Mouse (Mus musculus) liver, postnatal 0 days (tissue): ENCODE measurements around the gene Gse1. TPM values are rescaled to one million over a fixed set of nuclear protein-coding genes. Genes with fewer than 3 reads are reported as not detected.

Experiments
- ATAC-seq: fragments of 200-750 bp; cut with Nextera tagmentation; 2 replicates; pipeline ENCODE4 v1.8.0; 2017; ENCODE audit warnings: mild to moderate bottlenecking, moderate library complexity
- DNase-seq: peaks from one replicate; pipeline ENCODE4 v3.0.0-alpha.2; 2016
- H3K27ac ChIP-seq: fragments of 300-500 bp; sonication (generic); 2 replicates; pipeline ENCODE4 v1.5.1; 2014; ENCODE audit warnings: antibody characterized with exemption, moderate library complexity, mild to moderate bottlenecking, low read depth
- H3K27me3 ChIP-seq: fragments of 300-500 bp; sonication (generic); 2 replicates; pipeline ENCODE4 v1.6.1; 2014; ENCODE audit warnings: low read length, control low read depth, mixed read lengths; ENCODE audit not compliant: insufficient read depth
- H3K36me3 ChIP-seq: fragments of 300-500 bp; sonication (generic); replicated peaks from 2 replicates; pipeline ENCODE4 v1.6.1; 2014; ENCODE audit warnings: mild to moderate bottlenecking, control low read depth, low read length, moderate library complexity, mixed read lengths; ENCODE audit not compliant: insufficient read depth
- H3K4me1 ChIP-seq: fragments of 300-500 bp; sonication (generic); 2 replicates; pipeline ENCODE4 v1.6.1; 2014; ENCODE audit warnings: antibody characterized with exemption, mild to moderate bottlenecking, control low read depth; ENCODE audit not compliant: insufficient read depth
- H3K4me2 ChIP-seq: fragments of 300-500 bp; sonication (generic); 2 replicates; pipeline ENCODE4 v1.6.1; 2014; ENCODE audit warnings: low read depth, mild to moderate bottlenecking, low read length, moderate library complexity, mixed read lengths
- H3K4me3 ChIP-seq: fragments of 300-500 bp; sonication (generic); 2 replicates; pipeline ENCODE4 v1.5.1; 2014; ENCODE audit warnings: low read depth, low read length
- H3K9ac ChIP-seq: fragments of 300-500 bp; sonication (generic); replicated peaks from 2 replicates; pipeline ENCODE4 v1.6.1; 2014; ENCODE audit warnings: mild to moderate bottlenecking, moderate library complexity
- H3K9me3 ChIP-seq: fragments of 300-500 bp; sonication (generic); 2 replicates; pipeline ENCODE4 v1.6.1; 2016; ENCODE audit warnings: mild to moderate bottlenecking, control low read depth, low read length, mixed read lengths
- CTCF ChIP-seq: sonication (generic); IDR thresholded peaks from 2 replicates; pipeline ENCODE4 v1.5.1; 2016; ENCODE audit warnings: antibody characterized with exemption, low read depth
- EP300 ChIP-seq: IDR thresholded peaks from 2 replicates; pipeline ENCODE4 v1.6.1; 2016; ENCODE audit warnings: antibody characterized with exemption, low read depth, mild to moderate bottlenecking
- WGBS: fragments of 180-500 bp; shearing (Covaris S2); extraction: QIAGEN DNeasy Blood & Tissue Kit; methylation state at CpG from one replicate; pipeline ENCODE4 v1.1.7; 2014; ENCODE audit not compliant: insufficient replicate concordance; 5-methylcytosine and 5-hydroxymethylcytosine counted together
- polyA plus RNA-seq: library from polyadenylated mRNA; unstranded; fragments of >200 nt; fragmentation: Nextera tagmentation; extraction: Ambion mirVana; gene quantifications from 2 replicates; pipeline ENCODE4 v1.2.1, GENCODE M21; 2015

Gene Gse1
- polyA plus RNA-seq, 1 experiment from 2014 or later, result 7.7 TPM

GRCm38 (mm10) chr8:120568164-120568798 is 340.0 kb downstream of the Gse1 start:
- Histone ChIP-seq H3K36me3 (peaks cover 93% of the 10 kb centered on the region), H3K4me1 (peaks cover 7% of the 10 kb centered on the region), H3K9me3 (no peaks in the 10 kb centered on the region), H3K27ac (no peak overlapping the region), H3K9ac (no peak overlapping the region), H3K4me2 (no peak overlapping the region), H3K27me3 (no peaks in the 10 kb centered on the region), H3K4me3 (no peak overlapping the region)
- DNase-seq, result no peak
- no peak for ATAC-seq
- TF ChIP-seq CTCF (no peak), EP300 (no peak)
- 95% methylated on average over 37 of the region's 37 CpGs for WGBS

- H3K36me3 ChIP-seq, result peaks cover 96% of the 10 kb centered on the region
- no peaks in the 10 kb centered on the region for H3K27me3 ChIP-seq
- no peaks in the 10 kb centered on the region for H3K9me3 ChIP-seq
- H3K27ac ChIP-seq, result no peak overlapping the region
- H3K4me1 ChIP-seq, result peaks cover 3% of the 10 kb centered on the region; the same call in 1 of the 2 replicates
- 88% methylated on average over 17 of the region's 17 CpGs for WGBS
- H3K4me3 ChIP-seq, result no peak overlapping the region
- H3K9ac ChIP-seq, result no peak overlapping the region
- DNase-seq (no peak), ATAC-seq (no peak)
- TF ChIP-seq EP300 (no peak), CTCF (no peak)
- H3K4me2 ChIP-seq, result no peak overlapping the region
These were observed 340.9 kb downstream of the Gse1 start for GRCm38 (mm10) chr8:120569123-120569522.

DNA sequence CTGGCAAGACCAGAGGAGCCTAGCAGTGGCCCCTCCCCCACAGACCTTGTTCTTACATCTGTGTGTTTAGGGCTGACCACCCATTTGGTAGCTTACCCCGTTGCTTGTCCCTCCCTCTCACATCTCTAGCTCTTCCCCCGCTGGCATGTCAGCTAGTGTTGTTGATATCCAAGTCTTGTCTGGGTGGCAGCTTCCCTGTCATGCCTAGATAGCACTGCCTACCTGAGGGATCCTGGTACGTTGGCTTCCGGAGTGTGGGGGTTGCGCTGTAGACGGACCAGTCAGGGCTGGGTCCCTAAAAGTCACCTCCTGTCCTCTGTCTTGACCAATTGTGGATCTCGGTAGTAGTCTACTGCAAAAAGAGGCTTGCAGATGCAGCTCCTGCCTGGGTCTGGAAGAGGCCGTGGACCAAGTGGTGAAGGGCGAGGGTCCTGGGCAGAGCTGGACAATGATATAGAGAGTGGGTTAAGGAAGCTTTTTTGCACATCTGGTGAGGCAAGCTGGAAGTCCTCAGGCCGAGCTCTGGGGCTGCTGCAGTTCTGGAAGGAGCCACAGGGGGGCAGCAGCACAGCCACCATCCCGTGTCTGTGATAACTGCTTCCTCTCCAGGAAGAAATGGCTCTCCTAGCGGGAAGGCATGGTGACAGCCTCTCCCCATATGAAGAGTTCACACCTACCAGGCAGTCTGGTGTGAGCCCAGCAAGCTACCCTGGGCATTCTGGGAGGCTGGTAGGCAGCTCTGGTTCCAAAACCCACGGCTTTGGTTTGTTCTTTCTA is 341.9 kb downstream of the Gse1 start:
- no peak overlapping the region for H3K27ac ChIP-seq
- H3K36me3 ChIP-seq, result peaks cover 97% of the 10 kb centered on the region
- no peak overlapping the region for H3K4me2 ChIP-seq
- ATAC-seq, result 0 out of 2 replicates have a peak, but pooled peaks have one; percentile 35
- H3K9me3 ChIP-seq, result no peaks in the 10 kb centered on the region
- no peak overlapping the region for H3K4me3 ChIP-seq
- H3K4me1 ChIP-seq, result peaks cover 3% of the 10 kb centered on the region
- H3K9ac ChIP-seq, result no peak overlapping the region
- H3K27me3 ChIP-seq, result no peaks in the 10 kb centered on the region
- peak; percentile 88 for DNase-seq
- TF ChIP-seq EP300 (no peak), CTCF (peak; percentile 95)
- WGBS, result 62% methylated on average over 13 of the region's 13 CpGs

- Histone ChIP-seq H3K27ac (peak overlapping the region; percentile 77), H3K4me2 (no peak overlapping the region), H3K36me3 (peaks cover 100% of the 10 kb centered on the region), H3K4me3 (no peak overlapping the region), H3K9me3 (no peaks in the 10 kb centered on the region), H3K4me1 (peaks cover 11% of the 10 kb centered on the region), H3K9ac (no peak overlapping the region), H3K27me3 (no peaks in the 10 kb centered on the region)
- TF ChIP-seq CTCF (no peak; the same call in 1 of the 2 replicates), EP300 (no peak)
- 81% methylated on average over 8 of the region's 8 CpGs for WGBS
- ATAC-seq, result peak; percentile 37
- DNase-seq, result peak; percentile 51
These were observed 343.3 kb downstream of the Gse1 start for GRCm38 (mm10) chr8:120571561-120571960.

DNA sequence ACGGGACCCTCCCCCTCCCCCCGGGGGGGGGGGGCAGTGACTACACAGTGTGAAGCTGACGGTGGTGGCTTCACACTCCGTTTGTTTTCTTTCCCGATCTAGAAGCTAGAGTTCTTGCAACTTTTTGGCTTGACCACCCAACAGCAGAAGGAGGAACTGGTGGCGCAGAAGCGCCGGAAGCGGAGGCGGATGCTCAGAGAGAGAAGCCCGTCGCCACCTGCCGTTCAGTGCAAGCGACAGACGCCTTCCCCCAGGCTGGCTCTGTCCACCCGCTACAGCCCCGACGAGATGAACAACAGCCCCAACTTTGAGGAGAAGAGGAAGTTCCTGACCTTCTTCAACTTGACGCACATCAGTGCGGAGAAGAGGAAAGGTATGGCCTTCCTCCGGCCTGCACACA is 344.3 kb downstream of the Gse1 start:
- ATAC-seq, result 0 out of 2 replicates have a peak, but pooled peaks have one; percentile 13
- peaks cover 100% of the 10 kb centered on the region for H3K36me3 ChIP-seq
- no peaks in the 10 kb centered on the region for H3K27me3 ChIP-seq
- H3K4me3 ChIP-seq, result no peak overlapping the region
- TF ChIP-seq EP300, result no peak
- peak; percentile 52 for TF ChIP-seq CTCF
- H3K9ac ChIP-seq, result no peak overlapping the region
- H3K4me1 ChIP-seq, result peaks cover 11% of the 10 kb centered on the region
- no peak overlapping the region for H3K4me2 ChIP-seq
- peak overlapping the region; percentile 77 for H3K27ac ChIP-seq
- peak; percentile 65 for DNase-seq
- H3K9me3 ChIP-seq, result no peaks in the 10 kb centered on the region
- 72% methylated on average over 21 of the region's 21 CpGs for WGBS

- TF ChIP-seq EP300 (no peak), CTCF (no peak)
- Histone ChIP-seq H3K4me3 (no peak overlapping the region), H3K27me3 (no peaks in the 10 kb centered on the region), H3K9ac (no peak overlapping the region), H3K9me3 (no peaks in the 10 kb centered on the region), H3K4me1 (peaks cover 11% of the 10 kb centered on the region), H3K27ac (no peak overlapping the region), H3K36me3 (peaks cover 100% of the 10 kb centered on the region), H3K4me2 (no peak overlapping the region)
- DNase-seq (no peak), ATAC-seq (no peak)
- WGBS, result 91% methylated on average over 11 of the region's 11 CpGs
These were observed 345.6 kb downstream of the Gse1 start for GRCm38 (mm10) chr8:120573866-120574265.
